Mouse (Mus musculus) heart, postnatal 0 days (tissue): ENCODE measurements around the gene Otulin.

Experiments
- CTCF ChIP-seq: IDR thresholded peaks from 2 replicates; pipeline ENCODE4 v1.5.1; 2016; ENCODE audit warnings: antibody characterized with exemption, control low read depth, low read depth
- EP300 ChIP-seq: IDR thresholded peaks from 2 replicates; pipeline ENCODE4 v1.6.1; 2016; ENCODE audit warnings: antibody characterized with exemption, low read depth

DNA sequence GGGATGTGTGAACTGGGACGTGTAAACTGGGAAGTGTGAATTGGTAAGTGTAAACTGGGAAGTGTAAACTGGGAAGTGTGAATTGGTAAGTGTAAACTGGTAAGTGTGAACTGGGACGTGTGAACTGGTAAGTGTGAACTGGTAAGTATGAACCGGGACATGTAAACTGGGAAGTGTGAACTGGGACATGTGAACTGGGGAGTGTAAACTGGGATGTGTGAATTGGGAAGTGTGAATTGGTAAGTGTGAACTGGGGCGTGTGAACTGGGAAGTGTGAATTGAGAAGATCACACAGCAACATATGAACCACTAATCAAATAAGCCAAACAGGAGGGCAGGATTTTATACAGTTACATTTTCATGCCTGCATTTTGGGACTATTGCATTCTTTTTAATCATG lies 27.9 kb upstream of the Otulin start:
- TF ChIP-seq CTCF = no peak
- TF ChIP-seq EP300 = no peak
